Mouse (Mus musculus) heart, adult 2 months (tissue): Measurements from ENCODE around the gene C530008M17Rik. TPM values are rescaled to one million over a fixed set of nuclear protein-coding genes. Genes with fewer than 3 reads are reported as not detected.

Experiments used
- DNase-seq, 2 experiments: peaks; one replicate each; pipeline ENCODE4 v3.0.0; 2021
- H3K27ac ChIP-seq: fragments of 200-600 bp; 2 replicates; pipeline ENCODE4 v1.8.1; 2022
- H3K27me3 ChIP-seq: fragments of 200-500 bp; 2 replicates; pipeline ENCODE4 v1.6.1; 2012; ENCODE audit warnings: mild to moderate bottlenecking, low read length, inconsistent platforms, mixed read lengths; ENCODE audit not compliant: control insufficient read depth, insufficient read depth
- H3K36me3 ChIP-seq: fragments of 200-500 bp; 2 replicates; pipeline ENCODE4 v1.6.1; 2012; ENCODE audit warnings: low read length, inconsistent platforms; ENCODE audit not compliant: control insufficient read depth, insufficient read depth
- H3K4me1 ChIP-seq: fragments of 200-500 bp; 2 replicates; pipeline ENCODE4 v1.6.1; 2011; ENCODE audit warnings: low read length; ENCODE audit not compliant: control insufficient read depth, insufficient read depth
- H3K4me3 ChIP-seq: fragments of 200-600 bp; 2 replicates; pipeline ENCODE4 v1.8.1; 2022
- H3K79me2 ChIP-seq: fragments of 200-500 bp; replicated peaks from 2 replicates; pipeline ENCODE4 v1.6.1; 2012; ENCODE audit warnings: mild to moderate bottlenecking, inconsistent platforms, low read length, moderate library complexity, mixed read lengths; ENCODE audit not compliant: control insufficient read depth, insufficient read depth
- H3K9ac ChIP-seq: fragments of 200-500 bp; 2 replicates; pipeline ENCODE4 v1.6.1; 2012; ENCODE audit warnings: low read depth, mild to moderate bottlenecking, control low read depth, inconsistent platforms, low read length, mixed read lengths
- CTCF ChIP-seq: fragments of 200-600 bp; IDR thresholded peaks from 2 replicates; pipeline ENCODE4 v1.8.1; 2022; ENCODE audit warnings: antibody characterized with exemption, mild to moderate bottlenecking, moderate library complexity
- EP300 ChIP-seq: fragments of 200-500 bp; IDR thresholded peaks from 2 replicates; pipeline ENCODE4 v1.6.1; 2011; ENCODE audit warnings: low read depth, low read length, control low read depth; ENCODE audit not compliant: insufficient read depth
- POLR2A ChIP-seq: fragments of 200-500 bp; IDR thresholded peaks from 2 replicates; pipeline ENCODE4 v1.6.1; 2011; ENCODE audit warnings: mild to moderate bottlenecking, low read depth, low read length, control low read depth; ENCODE audit not compliant: insufficient read depth
- WGBS: fragments of 180-500 bp; shearing (Covaris S2); methylation state at CpG from one replicate; pipeline ENCODE4 v1.1.7; 2018; 5-methylcytosine and 5-hydroxymethylcytosine counted together
- intact Hi-C: fragments of 180-260 bp; cut with DNase I; formaldehyde crosslinking; loops from one replicate; pipeline ENCODE4 v1.15.1; 2025
- polyA plus RNA-seq: library from polyadenylated mRNA; depleted of rRNA; stranded (reverse); fragments of >200 nt; gene quantifications from 2 replicates; pipeline ENCODE4 v1.2.3, GENCODE M21; 2012
- total RNA-seq, 2 experiments: library from RNA; stranded (reverse); gene quantifications; 2 replicates each; pipeline ENCODE4 v1.2.3; 2021

C530008M17Rik gene
- total and polyA plus RNA-seq, 3 experiments: 1.5 to 5.4 (median 2.4) TPM

- DNase-seq: no peak
- WGBS: 86% methylated on average over 6 of the region's 6 CpGs
- intact Hi-C loops: no loop called here
- Histone ChIP-seq H3K27me3 (no peaks in the 10 kb centered on the region), H3K27ac (no peak overlapping the region), H3K9ac (no peak overlapping the region), H3K79me2 (no peaks in the 10 kb centered on the region), H3K4me3 (no peak overlapping the region), H3K4me1 (no peaks in the 10 kb centered on the region), H3K36me3 (no peaks in the 10 kb centered on the region)
- TF ChIP-seq POLR2A (no peak), CTCF (no peak), EP300 (no peak)
These were observed 190.8 kb downstream of the C530008M17Rik start for GRCm38 (mm10) chr5:76847106-76847505.

- no peak for TF ChIP-seq EP300
- no peak for TF ChIP-seq CTCF
- TF ChIP-seq POLR2A: no peak
- no peak for DNase-seq
- Histone ChIP-seq H3K27ac (no peak overlapping the region), H3K36me3 (no peaks in the 10 kb centered on the region), H3K79me2 (no peaks in the 10 kb centered on the region), H3K4me3 (no peak overlapping the region), H3K4me1 (no peaks in the 10 kb centered on the region), H3K9ac (no peak overlapping the region), H3K27me3 (peaks cover 1% of the 10 kb centered on the region; the same call in 1 of the 2 replicates)
- intact Hi-C loops: no loop called here
- WGBS: 67% methylated on average over 4 of the region's 4 CpGs
These were observed 195.0 kb downstream of the C530008M17Rik start for GRCm38 (mm10) chr5:76851316-76851715.

GRCm38 (mm10) chr5:76853549-76853948, 197.2 kb downstream of the C530008M17Rik start:
- TF ChIP-seq POLR2A (no peak), EP300 (no peak), CTCF (no peak; the same call in 1 of the 2 replicates)
- peak; percentile 61 to 74 for DNase-seq
- Histone ChIP-seq H3K27me3 (peaks cover 17% of the 10 kb centered on the region), H3K27ac (no peak overlapping the region), H3K4me1 (no peaks in the 10 kb centered on the region; the same call in 1 of the 2 replicates), H3K4me3 (no peak overlapping the region), H3K79me2 (no peaks in the 10 kb centered on the region), H3K36me3 (no peaks in the 10 kb centered on the region), H3K9ac (no peak overlapping the region)
- WGBS: 12% methylated on average over 10 of the region's 10 CpGs
- intact Hi-C loops: no loop called here

GRCm38 (mm10) chr5:76855829-76856600, 199.7 kb downstream of the C530008M17Rik start:
- DNase-seq: no peak
- TF ChIP-seq EP300 (no peak), POLR2A (no peak), CTCF (no peak)
- Histone ChIP-seq H3K27ac (no peak overlapping the region), H3K36me3 (no peaks in the 10 kb centered on the region), H3K79me2 (no peaks in the 10 kb centered on the region), H3K4me1 (no peaks in the 10 kb centered on the region; the same call in 1 of the 2 replicates), H3K9ac (no peak overlapping the region), H3K27me3 (peaks cover 20% of the 10 kb centered on the region), H3K4me3 (no peak overlapping the region)
- intact Hi-C loops: no loop called here
- WGBS: 22% methylated on average over 25 of the region's 25 CpGs

GRCm38 (mm10) chr5:76857103-76858015, 201.0 kb downstream of the C530008M17Rik start:
- no peaks in the 10 kb centered on the region; the same call in 1 of the 2 replicates for H3K4me1 ChIP-seq
- H3K9ac ChIP-seq: no peak overlapping the region
- WGBS: 5% methylated on average over 62 of the region's 62 CpGs
- no peaks in the 10 kb centered on the region for H3K79me2 ChIP-seq
- TF ChIP-seq CTCF (no peak), POLR2A (no peak), EP300 (no peak)
- intact Hi-C loops: no loop called here
- H3K27ac ChIP-seq: no peak overlapping the region
- H3K4me3 ChIP-seq: peak overlapping the region; percentile 43
- no peaks in the 10 kb centered on the region for H3K36me3 ChIP-seq
- no peak for DNase-seq
- H3K27me3 ChIP-seq: peaks cover 20% of the 10 kb centered on the region

DNA sequence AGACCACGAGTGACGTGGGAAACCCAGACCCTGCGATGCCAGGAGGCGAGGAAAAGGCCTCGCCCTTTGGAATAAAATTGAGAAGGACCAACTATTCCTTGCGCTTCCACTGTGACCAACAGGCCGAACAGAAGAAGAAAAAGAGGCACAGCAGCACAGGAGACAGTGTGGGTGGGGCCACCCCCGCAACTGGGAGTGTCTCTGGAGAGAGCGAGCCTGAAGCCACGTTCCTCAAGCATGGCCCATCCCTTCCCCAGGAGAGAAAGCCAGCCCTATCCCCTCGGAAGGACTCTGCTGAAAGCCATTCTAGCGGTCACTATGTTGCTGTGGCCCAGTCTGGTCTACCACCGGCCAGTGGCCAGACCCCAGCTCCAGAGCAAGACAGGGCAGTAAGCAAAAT, 202.1 kb downstream of the C530008M17Rik start:
- no peak for DNase-seq
- H3K27ac ChIP-seq: no peak overlapping the region

More for the DNA sequence above, 202.1 kb downstream of the C530008M17Rik start:
- TF ChIP-seq POLR2A (no peak), CTCF (no peak), EP300 (no peak)
- Histone ChIP-seq H3K4me1 (no peaks in the 10 kb centered on the region; the same call in 1 of the 2 replicates), H3K79me2 (no peaks in the 10 kb centered on the region), H3K9ac (no peak overlapping the region), H3K36me3 (no peaks in the 10 kb centered on the region), H3K27me3 (peaks cover 20% of the 10 kb centered on the region), H3K4me3 (no peak overlapping the region)
- WGBS: 44% methylated on average over 13 of the region's 13 CpGs
- intact Hi-C loops: no loop called here
